Mouse (Mus musculus) inflammation-experienced regulatory T-cells, adult 6 months (primary cell): Measurements from ENCODE around the gene Irak4. TPM values are rescaled to one million over a fixed set of nuclear protein-coding genes. Genes with fewer than 3 reads are reported as not detected.
A peak's percentile ranks its signal among the peaks of the same experiment; 100 is the strongest.

ENCODE experiments used
- ATAC-seq: one replicate; pipeline ENCODE4 v1.8.0; 2017
- polyA plus RNA-seq, 3 experiments: library from polyadenylated mRNA; unstranded; fragments of 100-300 nt; shearing (Covaris generic); gene quantifications; one replicate each; pipeline ENCODE4 v1.2.1; 2017

The Irak4 gene
- polyA plus RNA-seq, 3 experiments from 2014 or later, result 33.4 to 36.6 (median 35.7) TPM

GRCm38 (mm10) chr15:94564909-94565308 lies 21.5 kb downstream of the Irak4 start:
- ATAC-seq, result peak; percentile 89

GRCm38 (mm10) chr15:94565854-94566253 lies 22.4 kb downstream of the Irak4 start:
- ATAC-seq, result peak; percentile 77

- ATAC-seq, result no peak
These were observed 25.2 kb downstream of the Irak4 start for GRCm38 (mm10) chr15:94568496-94569182.

DNA sequence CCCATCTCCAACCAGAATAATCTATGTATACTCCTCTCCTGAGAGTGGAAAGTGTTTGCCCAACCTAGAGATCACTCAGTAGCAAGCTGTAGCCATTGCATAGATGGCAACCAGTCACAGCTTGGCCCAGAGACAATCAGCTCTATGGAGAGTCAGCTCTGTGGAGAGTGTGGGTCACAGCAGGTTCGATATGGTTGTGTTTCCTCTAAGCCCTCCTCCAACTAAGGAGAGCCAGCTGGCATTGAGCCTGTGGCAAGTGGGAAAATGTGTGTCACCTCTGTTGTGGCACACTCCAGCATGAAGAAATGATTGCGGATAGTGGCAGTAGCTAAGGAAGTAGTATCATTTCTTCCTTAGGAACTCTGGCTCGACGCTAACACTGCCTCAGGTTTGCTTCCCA lies 28.1 kb downstream of the Irak4 start:
- no peak for ATAC-seq

DNA sequence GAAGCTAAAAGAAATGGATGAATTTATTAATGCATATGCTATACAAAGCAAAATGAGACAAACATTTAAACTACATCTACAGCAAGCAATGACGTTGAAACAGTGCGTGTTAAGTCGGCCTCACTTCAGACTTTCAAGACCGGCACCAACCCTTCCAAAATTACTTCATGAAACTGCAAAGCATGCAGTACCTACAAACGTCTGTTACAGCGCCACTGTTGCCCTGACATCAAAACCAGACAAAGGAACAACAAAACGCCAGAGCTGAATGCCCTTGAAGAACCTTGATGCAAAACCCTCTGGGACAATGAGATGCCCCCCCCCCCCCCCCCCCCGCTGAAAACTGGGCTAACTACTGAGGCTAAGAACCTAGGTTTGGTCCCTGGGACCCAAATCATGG lies 29.3 kb downstream of the Irak4 start:
- no peak for ATAC-seq

GRCm38 (mm10) chr15:94574566-94575268 lies 31.3 kb downstream of the Irak4 start:
- ATAC-seq, result no peak

DNA sequence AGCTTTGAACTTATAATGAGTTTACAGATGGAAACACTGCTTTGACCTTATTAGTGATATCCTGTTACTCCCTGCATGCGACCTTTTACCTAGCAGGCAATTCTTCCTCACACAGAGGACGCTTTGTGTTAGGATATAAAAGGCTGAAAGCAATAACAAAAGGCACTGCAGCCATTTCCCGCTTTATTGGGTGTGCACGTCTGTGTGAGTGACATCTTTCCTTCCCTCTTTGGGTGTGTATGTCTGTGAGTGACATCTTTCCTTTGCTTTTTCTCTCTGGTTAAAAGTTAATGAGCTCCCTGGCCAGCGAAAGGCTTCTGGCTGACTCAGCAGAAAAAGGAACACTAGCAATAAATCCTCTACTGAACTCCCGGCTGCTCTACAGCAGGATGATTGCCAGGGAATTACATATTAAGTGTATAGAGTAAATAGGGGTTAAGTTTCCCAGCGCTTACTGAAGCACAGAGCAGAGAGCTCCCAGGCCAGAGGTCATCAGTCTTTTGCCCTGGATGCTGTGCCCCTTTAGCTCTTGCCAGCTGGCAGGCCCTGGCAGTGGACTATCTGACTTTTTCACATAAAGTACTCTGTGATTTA lies 38.7 kb downstream of the Irak4 start:
- ATAC-seq, result no peak

DNA sequence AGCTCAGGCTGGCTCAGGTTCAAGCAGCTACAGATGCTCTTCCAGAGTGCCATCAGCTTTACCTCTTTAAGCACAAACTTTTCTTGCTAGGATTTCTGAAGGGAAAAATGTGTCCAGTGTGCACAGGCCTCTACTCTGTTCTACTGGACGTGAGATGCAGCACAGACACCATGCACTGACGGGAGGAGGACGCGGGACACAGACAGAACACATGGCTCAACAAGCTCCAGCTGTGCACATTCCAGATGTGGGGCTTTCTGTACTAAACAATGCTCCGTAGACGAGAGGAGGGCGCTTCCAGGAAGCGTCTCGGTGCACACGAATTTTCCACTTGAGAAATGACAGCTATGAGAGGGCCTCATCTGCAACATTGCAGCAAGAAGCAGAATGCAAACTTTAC lies 39.7 kb downstream of the Irak4 start:
- ATAC-seq, result no peak

DNA sequence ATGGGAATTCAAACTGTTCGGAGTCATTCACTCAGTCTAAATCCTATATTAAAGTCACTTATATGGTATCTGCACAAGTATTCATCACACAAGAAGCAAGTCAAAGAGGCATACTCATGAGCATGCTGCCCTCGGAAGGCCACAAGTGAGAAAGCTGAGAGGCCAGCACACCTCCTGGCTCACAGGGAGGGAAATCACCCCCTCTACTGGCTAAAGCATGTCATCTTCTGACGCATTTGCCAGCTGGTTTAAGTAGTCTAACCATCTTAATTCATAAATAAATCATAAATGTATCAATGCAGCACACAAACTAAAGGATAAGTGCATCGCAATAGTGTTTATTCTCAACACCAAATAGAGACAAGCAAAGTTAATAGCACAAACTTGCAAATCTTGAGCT lies 41.3 kb downstream of the Irak4 start:
- ATAC-seq, result no peak

GRCm38 (mm10) chr15:94587826-94588715 lies 44.6 kb downstream of the Irak4 start:
- no peak for ATAC-seq

DNA sequence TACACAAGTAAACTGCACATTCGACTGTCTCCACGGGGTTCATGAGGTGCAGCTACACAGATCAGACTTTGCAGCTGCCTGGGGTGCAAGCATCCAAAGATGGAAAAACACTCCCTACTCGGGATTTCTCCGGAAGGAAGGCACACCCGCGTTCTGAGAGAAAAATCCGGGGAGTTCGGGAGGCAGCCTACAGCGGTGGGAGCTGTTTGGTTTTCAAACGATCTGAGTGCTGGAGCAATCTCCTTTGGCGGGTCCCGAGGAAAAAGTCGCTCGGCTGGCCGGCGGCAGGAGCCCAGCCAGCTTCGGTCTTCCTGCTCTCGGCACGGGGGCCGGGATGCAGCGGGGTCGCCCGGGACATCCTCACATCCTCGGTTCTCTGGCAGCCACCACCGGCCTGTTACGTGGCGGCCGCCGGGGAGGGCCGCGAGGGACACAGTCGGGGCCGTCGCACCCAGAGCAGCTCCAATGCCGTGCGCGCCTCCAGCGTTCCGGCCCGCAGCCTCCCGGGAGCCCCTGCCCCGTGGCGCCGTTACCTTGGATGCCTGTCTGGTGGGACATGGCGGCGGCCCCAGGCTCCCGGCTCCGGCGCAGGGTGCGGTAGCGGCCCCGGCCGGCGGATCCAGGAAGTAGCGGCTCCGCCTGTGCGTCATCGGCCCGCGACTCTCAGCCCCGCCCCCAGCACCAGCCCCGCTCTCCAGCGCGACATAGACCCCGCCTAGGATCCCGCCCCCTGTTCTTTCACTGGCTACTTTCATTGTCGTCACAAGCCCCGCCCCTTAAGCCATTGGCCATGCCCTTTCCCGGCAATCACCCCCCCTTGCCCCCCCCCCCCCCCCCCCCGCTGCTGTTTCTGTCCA lies 46.0 kb downstream of the Irak4 start, which contains the start of gene Twf1:
Gene Twf1 (minus strand): TSS at position 671 of the 857 bp plus-strand sequence.
- peak; percentile 95 for ATAC-seq

DNA sequence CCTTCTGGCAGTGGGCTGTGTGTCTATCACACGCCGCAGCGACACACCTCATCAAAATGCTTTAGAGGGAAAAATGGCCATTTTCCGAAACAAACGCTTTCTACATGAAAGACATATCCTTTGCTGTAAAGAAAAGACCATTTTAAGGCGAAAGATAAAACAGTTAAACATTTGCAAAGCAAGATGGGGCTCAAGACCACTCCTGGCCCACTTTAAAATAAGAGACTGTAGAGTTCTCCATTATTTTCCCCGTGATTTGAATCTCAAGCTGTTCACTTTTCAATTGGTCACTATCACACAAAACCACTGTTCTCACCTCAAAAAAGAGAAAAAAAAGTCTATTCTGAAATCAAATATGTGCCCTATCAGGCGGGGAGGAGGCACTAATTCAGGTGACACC lies 46.6 kb downstream of the Irak4 start:
- ATAC-seq, result no peak

- no peak for ATAC-seq
These were observed 47.9 kb downstream of the Irak4 start for GRCm38 (mm10) chr15:94591356-94591755.

DNA sequence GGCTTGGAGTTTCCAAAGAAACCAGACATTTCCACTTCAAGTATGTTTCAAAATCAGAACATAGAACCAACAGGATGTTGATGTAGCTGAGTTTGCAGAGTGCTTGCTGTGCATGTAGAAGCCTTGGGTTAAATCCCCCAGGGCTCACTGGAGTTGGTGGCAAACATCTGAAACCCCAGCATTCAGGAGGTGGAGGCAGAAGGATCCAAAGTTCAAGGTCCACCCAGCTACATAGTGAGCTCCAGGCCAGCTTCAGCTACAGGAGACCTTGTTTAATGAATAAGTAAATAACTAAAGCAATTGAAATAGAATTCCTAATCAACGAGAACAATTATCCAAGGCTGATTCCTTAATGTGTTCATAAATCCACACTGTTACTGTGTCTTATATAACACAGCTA lies 50.1 kb downstream of the Irak4 start:
- ATAC-seq, result no peak

GRCm38 (mm10) chr15:94600145-94600707 lies 56.8 kb downstream of the Irak4 start:
- ATAC-seq, result no peak

DNA sequence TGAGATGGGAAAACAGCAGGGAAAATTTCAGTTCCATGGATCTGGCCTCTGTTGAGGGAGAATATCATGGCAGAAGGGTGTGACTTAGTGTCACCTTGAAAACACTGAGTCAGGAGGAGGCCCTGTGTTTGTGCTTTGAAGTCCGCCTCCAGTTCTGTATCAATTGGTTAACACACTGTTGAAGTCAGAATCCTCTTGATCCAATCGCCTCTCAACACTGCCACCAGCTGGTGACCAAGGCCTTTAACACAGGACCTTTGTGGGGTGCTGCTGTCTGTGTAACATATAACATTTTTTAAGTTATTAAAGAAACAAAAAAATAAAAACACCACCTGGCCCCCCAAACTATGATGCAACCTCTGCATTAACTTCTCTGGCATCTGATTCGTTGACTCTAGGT lies 57.9 kb downstream of the Irak4 start:
- ATAC-seq, result peak; percentile 98

- ATAC-seq, result no peak
These were observed 59.0 kb downstream of the Irak4 start for GRCm38 (mm10) chr15:94602441-94602840.

GRCm38 (mm10) chr15:94607768-94608167 lies 64.3 kb downstream of the Irak4 start:
- no peak for ATAC-seq

DNA sequence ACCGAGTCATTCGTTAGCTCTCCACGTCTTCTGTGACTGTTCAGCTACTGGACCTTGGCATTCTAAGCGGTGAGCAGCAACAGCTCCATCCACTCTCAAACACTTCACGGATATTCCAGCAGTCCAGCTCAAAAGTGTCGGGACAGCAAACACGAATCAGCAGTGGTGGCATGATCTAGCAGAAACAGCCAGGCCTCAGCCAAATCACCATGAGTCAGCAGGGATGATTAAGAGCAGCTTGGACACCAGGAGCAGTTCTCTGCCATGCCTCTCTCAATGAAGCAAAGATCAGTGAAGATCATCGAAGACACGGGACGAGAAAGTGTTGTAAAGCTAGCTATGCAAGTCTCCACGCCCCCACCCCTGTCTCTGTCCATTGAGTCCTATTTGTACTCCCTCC lies 72.6 kb downstream of the Irak4 start:
- no peak for ATAC-seq

DNA sequence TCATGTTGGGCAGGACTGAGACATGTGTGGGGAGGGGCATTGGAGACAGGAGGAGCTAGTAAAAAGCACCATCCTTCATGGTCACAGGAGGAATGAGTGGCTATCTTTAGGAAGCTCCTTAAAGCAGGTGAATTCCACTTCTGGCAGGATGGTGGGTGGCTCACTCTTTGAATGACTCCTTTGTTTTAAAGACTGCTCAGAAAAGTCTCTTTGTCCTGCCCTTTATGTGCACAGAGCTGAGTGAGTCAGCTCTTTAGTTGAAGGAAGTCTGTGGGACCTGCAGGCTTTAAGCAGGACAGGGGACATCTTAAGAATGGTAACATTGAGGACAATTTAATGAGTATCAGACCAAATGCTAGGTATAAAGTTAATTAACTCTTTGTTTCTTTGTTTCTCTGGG lies 77.5 kb downstream of the Irak4 start:
- ATAC-seq, result no peak

DNA sequence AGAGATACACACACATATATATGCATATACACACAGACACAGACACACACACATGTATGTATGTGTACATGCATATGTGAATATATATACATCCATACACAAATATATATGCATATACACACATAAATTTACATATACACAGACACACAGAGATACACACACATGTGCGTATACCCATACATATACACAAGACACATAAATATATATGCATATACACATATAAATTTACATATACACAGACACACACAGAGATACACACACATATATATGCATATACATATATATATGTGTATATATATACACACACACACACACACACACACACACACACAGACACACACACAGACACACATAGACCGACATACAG lies 85.0 kb downstream of the Irak4 start:
- no peak for ATAC-seq
